Mouse (Mus musculus) G1E-ER4 (cell line): ENCODE measurements at regions not wholly inside any gene's neighbourhood (a gene's known extent, or its start where the extent isn't known, plus 50 kb on each side); places are given as distances from the start of the nearest gene placed in this dataset.
A peak's percentile ranks its signal among the peaks of the same experiment; 100 is the strongest.

Experiments used
- GATA1 ChIP-seq: IDR thresholded peaks from one replicate; pipeline ENCODE4 v1.8.0; 2012; ENCODE audit warnings: low read length, inconsistent platforms

DNA sequence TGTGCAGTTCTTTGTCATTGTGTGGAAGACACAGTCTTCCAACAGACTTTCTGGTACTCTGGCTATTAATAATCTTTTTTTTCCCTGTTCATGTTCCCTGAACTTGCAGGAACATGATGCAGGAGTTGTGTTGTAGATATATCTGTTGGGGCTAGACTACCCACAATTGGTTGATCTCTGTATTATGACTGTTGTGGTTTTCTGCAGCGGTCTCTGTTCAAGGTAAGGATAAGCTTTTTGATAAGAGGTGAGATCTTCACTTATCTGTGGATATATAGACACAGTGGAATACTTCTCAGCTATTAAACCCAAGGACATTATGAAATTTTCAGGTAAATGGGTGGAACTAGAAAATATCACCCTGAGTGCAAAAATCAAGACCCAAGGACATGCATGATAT is 143.2 kb upstream of the Itga4 start:
- no peak for TF ChIP-seq GATA1

DNA sequence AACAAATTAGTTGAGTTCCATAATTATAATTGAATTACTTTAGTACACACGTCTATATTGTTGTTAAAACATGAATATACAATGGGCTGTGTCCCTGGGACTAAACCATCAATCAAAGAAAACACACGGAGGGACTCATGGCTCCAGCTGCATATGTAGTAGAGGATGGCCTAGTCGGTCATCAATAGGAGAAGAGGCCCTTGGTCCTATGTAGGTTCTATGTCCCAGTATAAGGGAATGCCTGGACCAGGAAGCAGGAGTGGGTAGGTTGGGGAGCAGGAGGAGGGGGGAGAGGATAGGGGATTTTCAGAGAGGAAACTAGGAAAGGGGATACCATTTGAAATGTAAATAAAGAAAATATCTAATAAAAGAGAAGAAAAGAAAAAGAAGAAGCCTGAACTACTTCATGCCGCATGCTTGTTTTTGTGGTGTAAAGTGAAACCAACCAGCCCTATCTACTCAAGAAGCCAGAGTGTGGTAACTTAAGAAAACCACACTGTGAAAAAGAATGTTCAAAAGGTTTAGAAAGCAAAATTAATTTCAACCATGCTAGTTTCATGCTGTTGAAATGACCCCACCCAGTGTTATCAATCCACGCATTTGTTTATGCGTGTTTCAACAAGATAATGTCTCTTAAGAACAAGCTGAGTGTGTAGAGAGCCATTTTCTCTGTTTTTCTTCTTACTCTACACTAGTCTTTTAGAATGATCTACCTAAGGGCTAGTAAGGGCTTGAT is 134.4 kb upstream of the Itga4 start:
- no peak for TF ChIP-seq GATA1

DNA sequence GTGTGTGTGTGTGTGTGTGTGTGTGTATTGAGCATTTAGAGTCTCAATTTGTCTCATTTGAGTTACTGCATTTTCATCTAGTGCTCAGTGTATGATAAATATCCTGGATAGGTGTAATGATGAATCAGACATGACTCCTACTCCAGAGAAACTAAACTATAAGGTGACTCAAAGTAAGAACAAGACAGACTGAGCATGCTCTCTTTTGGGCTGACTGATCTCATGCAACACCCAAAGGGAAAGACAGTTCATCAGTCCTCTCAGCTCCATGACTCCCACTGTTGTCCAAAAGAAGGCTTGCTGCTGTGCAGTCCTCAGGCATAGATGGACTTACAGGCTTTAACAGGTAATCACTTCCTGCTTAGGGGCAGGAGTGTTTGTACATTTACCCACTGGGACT is 132.7 kb upstream of the Itga4 start:
- TF ChIP-seq GATA1 = no peak

GRCm38 (mm10) chr2:79124272-79124976 is 130.8 kb upstream of the Itga4 start:
- no peak for TF ChIP-seq GATA1

DNA sequence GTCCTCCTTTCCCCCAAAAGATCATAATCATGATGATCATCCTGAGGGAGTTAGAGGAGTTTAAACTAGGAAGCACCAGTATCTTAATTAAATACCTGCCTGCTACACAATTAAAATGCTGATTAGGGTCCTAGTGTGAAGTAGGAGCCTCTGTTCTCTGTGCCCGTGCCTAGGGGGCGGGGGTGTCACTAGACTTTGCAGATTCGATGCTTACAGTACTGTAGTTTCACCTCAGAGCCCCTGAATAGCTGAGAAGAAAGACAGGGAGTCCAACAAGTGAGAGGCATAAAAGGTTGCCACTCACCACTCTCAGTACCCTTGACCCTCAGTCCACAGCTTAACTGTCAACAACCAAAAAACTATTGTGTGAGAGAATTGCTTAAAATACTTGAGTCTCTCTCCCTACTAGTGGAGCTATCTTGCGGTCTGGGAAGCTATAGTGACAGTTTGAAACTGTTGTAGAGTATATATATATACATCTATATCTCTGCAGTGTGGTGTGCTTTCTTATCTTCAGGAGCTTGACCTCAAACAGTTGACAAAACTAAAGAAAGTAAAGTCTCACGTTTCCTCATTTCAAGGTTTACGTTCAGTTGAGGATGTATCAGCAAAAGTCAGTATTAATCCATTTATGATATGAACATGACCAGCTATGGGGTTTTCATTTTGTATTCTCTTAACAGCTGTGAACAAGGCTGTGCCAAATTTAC is 128.9 kb upstream of the Itga4 start:
- peak; percentile 87 for TF ChIP-seq GATA1

GRCm38 (mm10) chr2:79126996-79127741 is 128.1 kb upstream of the Itga4 start:
- no peak for TF ChIP-seq GATA1

- no peak for TF ChIP-seq GATA1
These were observed 127.4 kb upstream of the Itga4 start for GRCm38 (mm10) chr2:79127822-79128221.

DNA sequence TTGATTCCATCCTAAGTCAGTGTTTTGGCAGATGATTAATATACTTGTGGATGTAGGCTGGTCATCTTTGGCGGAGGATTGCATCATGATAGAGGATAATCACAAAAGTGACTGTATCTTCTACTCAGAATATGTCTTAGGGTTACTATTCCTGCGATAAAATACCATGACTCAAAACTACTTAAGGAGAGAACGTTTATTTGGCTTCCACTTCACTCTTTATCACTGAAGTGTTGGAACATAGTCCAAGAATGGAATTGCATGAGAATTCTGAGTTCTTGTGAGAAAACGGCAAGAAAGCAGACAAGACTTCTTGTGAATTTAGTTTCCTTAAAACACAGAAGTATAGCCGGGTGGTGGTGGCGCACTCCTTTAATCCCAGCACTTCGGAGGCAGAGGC is 124.6 kb upstream of the Itga4 start:
- no peak for TF ChIP-seq GATA1

DNA sequence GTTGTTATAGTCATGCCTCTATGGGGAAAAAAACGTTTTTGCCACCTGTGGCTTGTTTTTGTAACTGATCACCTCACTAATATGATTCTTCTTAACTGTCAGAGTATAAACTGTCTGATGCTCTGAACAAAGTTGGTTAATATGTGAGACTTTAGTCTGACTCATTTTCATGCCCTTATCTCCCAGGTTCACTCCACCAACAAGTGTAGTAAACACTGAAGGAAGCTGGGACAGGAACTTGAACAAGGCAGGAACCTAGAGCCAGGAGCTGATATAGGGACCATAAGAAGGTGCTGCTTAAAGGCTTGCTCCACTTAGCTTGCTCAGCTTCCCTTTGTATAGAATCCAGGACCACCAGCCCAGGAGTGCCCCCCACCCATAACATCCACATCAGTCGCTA is 124.0 kb upstream of the Itga4 start:
- no peak for TF ChIP-seq GATA1

- peak; percentile 50 for TF ChIP-seq GATA1
These were observed 123.3 kb upstream of the Itga4 start for GRCm38 (mm10) chr2:79131743-79132517.

GRCm38 (mm10) chr2:79132518-79132845 is 122.7 kb upstream of the Itga4 start:
- no peak for TF ChIP-seq GATA1

- no peak for TF ChIP-seq GATA1
These were observed 120.9 kb upstream of the Itga4 start for GRCm38 (mm10) chr2:79134281-79134680.

GRCm38 (mm10) chr2:79135986-79136385 is 119.2 kb upstream of the Itga4 start:
- no peak for TF ChIP-seq GATA1

DNA sequence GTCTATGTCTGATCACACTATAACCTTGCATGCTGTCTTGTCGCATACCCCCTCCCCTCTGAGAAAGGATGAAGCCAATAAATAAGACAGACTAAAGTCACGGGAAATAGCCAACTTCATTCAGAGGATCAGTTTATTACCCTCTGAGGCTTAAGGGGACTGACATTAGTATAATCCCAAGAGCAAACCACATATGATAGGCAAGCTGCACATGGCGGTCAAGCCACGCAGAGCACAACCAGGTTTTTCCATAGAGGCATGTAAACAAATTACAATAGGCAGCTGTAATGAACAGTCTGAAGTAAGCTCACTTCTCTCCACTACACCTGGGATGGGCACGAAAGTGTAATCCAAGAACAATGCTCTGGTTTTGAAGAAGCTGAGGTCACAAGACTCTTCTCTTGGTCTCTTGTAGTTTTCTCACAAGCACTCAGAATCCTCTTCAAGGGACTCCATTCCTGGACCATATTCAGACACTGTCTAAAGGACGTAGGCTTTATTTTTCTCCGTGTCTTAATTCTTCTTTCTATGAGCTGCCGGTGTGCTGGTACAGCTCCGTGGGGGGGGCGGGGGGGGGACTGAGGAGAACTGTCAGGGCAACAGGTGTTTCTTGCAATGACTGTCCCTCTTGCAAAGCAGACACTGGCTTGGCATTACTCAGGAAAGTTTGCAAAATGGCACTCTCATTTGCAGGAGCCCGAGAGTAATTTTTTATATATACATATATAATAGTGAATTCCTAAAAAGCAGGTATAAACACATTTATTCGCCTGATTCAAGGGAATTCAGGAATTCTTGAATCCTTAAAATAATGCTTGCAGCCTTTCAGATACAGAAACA is 118.4 kb upstream of the Itga4 start:
- no peak for TF ChIP-seq GATA1
